Comparison of ENCODE assay signal across 8 mouse cellular contexts in the genomic region with DNA sequence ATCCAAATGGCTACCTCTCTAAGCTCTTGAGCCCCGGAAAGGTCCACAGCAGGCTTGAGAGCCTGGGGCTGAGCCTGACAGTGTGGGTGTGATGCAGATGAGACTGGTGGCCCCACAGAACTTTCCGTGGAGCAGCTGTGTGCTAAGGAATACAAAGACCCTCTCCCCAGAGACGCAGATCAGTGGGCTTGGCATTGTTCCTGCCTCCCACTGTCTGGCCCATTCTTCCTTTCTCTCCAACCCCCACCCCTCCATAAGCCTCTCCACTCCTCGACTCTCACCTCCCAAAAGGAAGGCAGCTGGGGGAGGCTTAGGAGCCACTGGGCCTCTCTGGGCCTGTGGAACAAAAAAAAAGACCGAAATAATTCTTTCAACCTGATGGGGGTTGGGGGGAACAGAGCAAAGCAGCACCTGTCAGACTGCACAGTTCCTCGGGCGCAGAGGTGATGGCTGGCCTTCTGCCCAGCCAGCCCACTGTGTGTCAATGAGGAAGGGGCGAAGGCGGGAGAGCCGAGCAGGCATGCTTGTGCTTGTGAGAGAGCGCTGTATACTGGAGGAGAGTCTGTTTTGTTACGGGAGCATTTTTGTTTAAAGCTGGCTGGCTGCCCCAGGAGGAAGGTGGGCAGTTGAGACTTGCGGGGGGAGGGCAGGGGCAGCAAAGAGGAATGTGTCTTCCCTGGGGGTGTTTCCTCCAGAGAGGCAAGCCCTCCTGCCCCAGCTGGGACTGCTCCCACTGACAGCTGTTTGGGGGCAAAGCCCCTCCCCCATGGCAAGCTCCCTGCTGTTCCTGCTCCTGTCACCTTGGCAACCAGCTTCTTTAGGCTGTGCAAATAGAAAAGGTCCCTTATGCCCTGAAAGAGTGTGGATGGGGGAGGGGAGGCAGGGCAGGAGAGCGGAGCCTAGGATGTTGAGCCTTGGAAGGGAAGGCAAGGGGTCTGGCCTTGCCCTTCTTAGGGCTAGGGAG. TPM values are rescaled to one million over a fixed set of nuclear protein-coding genes. Genes with fewer than 3 reads are reported as not detected.
DNase-seq lines count a peak whose midpoint lies in the region; ATAC-seq and TF ChIP-seq lines count a peak whose summit lies in the region.

No protein-coding gene starts in this region.

- ATAC-seq in kidney, postnatal 0 days (replicated peaks; ENCODE audit: low FRiP score, low read depth), result peak; percentile 44; the same call in 1 of the 2 replicates
- ATAC-seq in embryonic facial prominence, embryonic 11.5 days (replicated peaks; ENCODE audit: insufficient number of reproducible peaks, low FRiP score, low TSS enrichment, low read depth), result peak; percentile 89
- peak; percentile 79 for ATAC-seq in stomach, embryonic 16.5 days (ENCODE audit: insufficient read depth, low FRiP score)

- peak overlapping the region; percentile 42; the same call in 1 of the 2 replicates for H3K9ac ChIP-seq in kidney, postnatal 0 days (ENCODE audit: low read depth, low read length)
- H3K9ac ChIP-seq in embryonic facial prominence, embryonic 11.5 days (replicated peaks; ENCODE audit: low read length), result peak overlapping the region; percentile 50
- peak overlapping the region; percentile 49 for H3K9ac ChIP-seq in stomach, embryonic 16.5 days (ENCODE audit: low read length)

- H3K27ac ChIP-seq in kidney, postnatal 0 days, result peak overlapping the region; percentile 76
- peak overlapping the region; percentile 77 for H3K27ac ChIP-seq in embryonic facial prominence, embryonic 11.5 days (replicated peaks; ENCODE audit: low read depth, low read length)
- peak overlapping the region; percentile 88 for H3K27ac ChIP-seq in stomach, embryonic 16.5 days (ENCODE audit: low read length)

- peak; percentile 83 for DNase-seq in kidney, postnatal 0 days (ENCODE audit: low spot score)
- DNase-seq in kidney, adult 8-10 months, result no peak
- peak; percentile 95 for DNase-seq in embryonic facial prominence, embryonic 11.5 days (ENCODE audit: low spot score)
- DNase-seq in layer of hippocampus, adult 8-10 months (ENCODE audit: low spot score in 2 of 2), result peak; percentile 56 to 75
- DNase-seq in lung, postnatal 10 days, result peak; percentile 74
- no peak for DNase-seq in adrenal gland, postnatal 10 days
- no peak for DNase-seq in heart, adult 9 months (ENCODE audit: low spot score in 2 of 2)

- no peak overlapping the region for H3K4me3 ChIP-seq in kidney, postnatal 0 days (replicated peaks; ENCODE audit: low read depth, low read length)
- H3K4me3 ChIP-seq in embryonic facial prominence, embryonic 11.5 days (ENCODE audit: low read depth, low read length), result no peak overlapping the region
- no peak overlapping the region for H3K4me3 ChIP-seq in stomach, embryonic 16.5 days (replicated peaks; ENCODE audit: low read length)

- H3K9me3 ChIP-seq in kidney, postnatal 0 days (replicated peaks; ENCODE audit: low read length), result no peaks in the 10 kb centered on the region
- H3K9me3 ChIP-seq in embryonic facial prominence, embryonic 11.5 days (replicated peaks; ENCODE audit: control insufficient read depth, low read length), result no peaks in the 10 kb centered on the region
- H3K9me3 ChIP-seq in stomach, embryonic 16.5 days (replicated peaks; ENCODE audit: control insufficient read depth, low read length), result no peaks in the 10 kb centered on the region

- 15% methylated on average over 14 of the region's 14 CpGs for whole genome bisulfite sequencing in kidney, postnatal 0 days
- 5% methylated on average over 14 of the region's 14 CpGs for WGBS in embryonic facial prominence, embryonic 11.5 days
- 16% methylated on average over 14 of the region's 14 CpGs for WGBS in stomach, embryonic 16.5 days

- H3K4me1 ChIP-seq in kidney, postnatal 0 days (replicated peaks; ENCODE audit: insufficient read depth, low read length), result peaks cover 32% of the 10 kb centered on the region
- peaks cover 15% of the 10 kb centered on the region for H3K4me1 ChIP-seq in embryonic facial prominence, embryonic 11.5 days (ENCODE audit: control insufficient read depth, insufficient read depth, low read length)
- peaks cover 54% of the 10 kb centered on the region for H3K4me1 ChIP-seq in stomach, embryonic 16.5 days (ENCODE audit: control insufficient read depth, insufficient read depth, low read length)

- H3K36me3 ChIP-seq in kidney, postnatal 0 days (ENCODE audit: insufficient read depth, low read length), result no peaks in the 10 kb centered on the region
- H3K36me3 ChIP-seq in embryonic facial prominence, embryonic 11.5 days (replicated peaks; ENCODE audit: control insufficient read depth, insufficient read depth, low read depth, low read length), result no peaks in the 10 kb centered on the region
- no peaks in the 10 kb centered on the region for H3K36me3 ChIP-seq in stomach, embryonic 16.5 days (ENCODE audit: control insufficient read depth, insufficient read depth, low read length)

- no peak for TF ChIP-seq CTCF in kidney, postnatal 0 days (IDR thresholded peaks at IDR 0.05; ENCODE audit: low read depth)

- H3K4me2 ChIP-seq in kidney, postnatal 0 days (ENCODE audit: low read length), result peak overlapping the region; percentile 18; the same call in 1 of the 2 replicates
- peak overlapping the region; percentile 17 for H3K4me2 ChIP-seq in embryonic facial prominence, embryonic 11.5 days (ENCODE audit: low read depth, low read length)
- peak overlapping the region; percentile 23 for H3K4me2 ChIP-seq in stomach, embryonic 16.5 days (ENCODE audit: low read depth, low read length)

- H3K27me3 ChIP-seq in kidney, postnatal 0 days (ENCODE audit: insufficient read depth, low read length), result no peaks in the 10 kb centered on the region
- H3K27me3 ChIP-seq in embryonic facial prominence, embryonic 11.5 days (ENCODE audit: control insufficient read depth, insufficient read depth, low read length), result no peaks in the 10 kb centered on the region
- no peaks in the 10 kb centered on the region for H3K27me3 ChIP-seq in stomach, embryonic 16.5 days (ENCODE audit: control insufficient read depth, insufficient read depth, low read length)

RNA-seq across cellular contexts. Expression of gene A3galt2, which starts 39.6 kb away (rescaled TPM):
- polyA plus RNA-seq in kidney, postnatal 0 days (2015; fragmentation: Nextera tagmentation; extraction: Ambion mirVana), result 0.13 and 0.23 TPM in 2 replicates
- polyA plus RNA-seq in embryonic facial prominence, embryonic 11.5 days (2014; fragmentation: Nextera tagmentation; extraction: Ambion mirVana), result 0.11 and 0.18 TPM in 2 replicates
- under 1 TPM; 0.13 to 0.53 (median 0.22) TPM for total RNA-seq in layer of hippocampus, adult 8-10 months (2022)
- 0.10 TPM in 2 replicates for polyA plus RNA-seq in stomach, embryonic 16.5 days (2015; fragmentation: Nextera tagmentation; extraction: Ambion mirVana)
- total RNA-seq in adrenal gland, postnatal 10 days (2021), result under 1 TPM; 0.12 TPM

Comparison
In these comparisons a context has a peak if more than half of its experiments do, and no peak if none do; other contexts are left out.
1. DNase-seq: peak in kidney, postnatal 0 days (single experiment), embryonic facial prominence, embryonic 11.5 days (single experiment), layer of hippocampus, adult 8-10 months (2 of 2) and lung, postnatal 10 days (single experiment); none in kidney, adult 8-10 months (0 of 2), adrenal gland, postnatal 10 days (single experiment) and heart, adult 9 months (0 of 2).
2. Peak in every context shown above with its lines, with median percentiles within 50 percentile points of each other: ATAC-seq, H3K27ac ChIP-seq, H3K4me2 ChIP-seq and H3K9ac ChIP-seq.